Mouse (Mus musculus) retina, postnatal 1 day (tissue): Measurements from ENCODE around the gene Pmvk.

ENCODE experiments used
- DNase-seq: peaks from one replicate; pipeline ENCODE4 v3.0.0-alpha.2; 2012

Gene Pmvk

DNA sequence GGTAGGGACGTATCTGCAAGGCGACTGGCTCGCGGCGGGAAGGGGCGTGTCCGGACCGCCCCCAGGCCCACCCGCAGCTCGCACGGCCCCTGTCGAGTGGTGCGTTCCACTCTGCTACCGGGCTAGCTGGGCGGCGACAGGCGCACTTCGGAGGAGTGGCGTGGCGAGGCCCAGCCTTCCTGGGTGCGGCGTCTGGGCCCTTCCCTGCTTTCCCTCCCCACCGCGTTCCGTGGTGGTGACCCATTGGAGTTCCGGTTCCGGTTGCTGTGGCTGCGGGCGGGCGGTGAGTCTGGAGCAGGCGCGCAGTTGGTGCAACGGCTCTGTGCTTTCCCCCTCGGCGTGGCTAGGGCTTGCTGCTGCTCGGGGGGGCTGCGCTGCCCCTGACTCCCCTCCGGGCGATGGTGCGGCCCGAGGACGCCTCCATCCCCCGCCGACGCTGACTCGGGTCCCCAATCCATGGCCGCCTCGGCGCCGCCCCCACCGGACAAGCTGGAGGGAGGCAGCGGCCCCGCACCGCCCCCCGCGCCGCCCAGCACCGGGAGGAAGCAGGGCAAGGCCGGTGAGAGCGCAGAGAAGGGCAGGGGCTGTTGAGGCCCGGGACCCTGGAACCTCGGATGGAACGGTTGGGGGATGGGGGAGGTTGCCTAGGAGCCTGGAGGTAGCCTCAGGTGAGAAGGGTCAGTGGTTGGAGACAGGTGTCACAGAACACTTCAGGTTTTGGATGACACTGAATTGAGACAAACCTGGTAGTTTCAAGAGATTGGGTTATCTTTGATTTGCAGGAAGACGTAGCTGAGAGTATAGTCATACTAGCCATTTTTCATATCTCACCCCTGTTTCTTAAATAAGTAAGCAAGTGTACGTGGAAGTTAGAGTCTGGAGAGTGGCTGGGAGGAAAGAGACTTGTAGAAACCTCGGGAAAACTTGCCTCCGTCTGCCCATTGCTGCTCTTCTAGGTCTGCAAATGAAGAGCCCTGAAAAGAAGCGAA, 23.9 kb upstream of the Pmvk start, which contains the start of gene Pygo2:
Gene Pygo2 (plus strand): TSS at position 44 of the 989 bp plus-strand sequence.
- peak; percentile 97 for DNase-seq

- DNase-seq = no peak
These were observed 21.7 kb upstream of the Pmvk start for GRCm38 (mm10) chr3:89432606-89433005.

GRCm38 (mm10) chr3:89434532-89434931, 19.8 kb upstream of the Pmvk start:
- DNase-seq = no peak

GRCm38 (mm10) chr3:89435041-89435440, 19.3 kb upstream of the Pmvk start:
- peak; percentile 58 for DNase-seq

DNA sequence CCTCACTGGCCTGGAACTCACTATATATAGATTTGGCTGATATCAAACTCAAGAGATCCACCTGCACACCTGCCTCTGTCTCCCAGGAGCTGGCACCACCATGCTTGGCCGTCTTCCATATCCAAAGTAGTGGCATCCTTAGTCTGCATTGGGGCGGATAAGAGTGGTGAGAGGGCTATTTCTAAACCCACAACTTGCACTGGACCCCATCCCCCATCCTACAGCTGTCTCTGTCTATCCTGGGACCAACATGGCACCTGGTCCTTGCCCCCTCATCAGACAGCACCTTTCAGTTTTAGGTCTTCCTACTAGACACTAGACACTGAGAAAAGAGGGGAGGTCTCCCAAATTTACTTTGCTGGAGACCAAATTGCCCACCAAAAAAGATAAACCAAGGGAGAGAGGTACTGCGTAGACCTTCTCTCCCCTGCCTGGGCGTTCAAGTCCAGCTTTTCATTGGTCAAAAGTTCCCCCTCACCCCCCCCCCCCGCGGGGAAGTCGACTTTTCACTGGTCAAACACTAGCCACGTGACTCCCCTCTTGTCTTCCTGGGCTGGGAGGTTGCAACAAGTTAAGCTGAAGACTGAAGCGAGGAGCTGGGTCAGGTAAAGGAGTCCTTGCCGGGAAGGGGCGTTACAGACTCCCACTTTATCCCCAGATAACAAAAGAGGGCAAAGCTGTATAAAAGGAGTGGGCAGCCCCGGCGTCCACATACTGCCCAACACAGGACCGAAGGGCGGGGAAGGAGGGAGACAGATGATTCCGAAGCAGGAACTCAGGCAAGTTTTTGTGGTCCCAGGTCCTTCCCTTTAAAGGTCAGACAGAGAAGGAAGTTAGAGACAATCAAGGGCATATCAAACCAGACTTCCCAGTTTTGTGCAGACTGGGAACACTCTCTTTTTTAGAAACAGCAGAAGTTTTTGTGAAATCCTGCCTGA, 17.9 kb upstream of the Pmvk start, which contains the start of gene Pbxip1:
Gene Pbxip1 (plus strand): TSS at position 531 of the 938 bp plus-strand sequence.
- peak; percentile 92 for DNase-seq

DNA sequence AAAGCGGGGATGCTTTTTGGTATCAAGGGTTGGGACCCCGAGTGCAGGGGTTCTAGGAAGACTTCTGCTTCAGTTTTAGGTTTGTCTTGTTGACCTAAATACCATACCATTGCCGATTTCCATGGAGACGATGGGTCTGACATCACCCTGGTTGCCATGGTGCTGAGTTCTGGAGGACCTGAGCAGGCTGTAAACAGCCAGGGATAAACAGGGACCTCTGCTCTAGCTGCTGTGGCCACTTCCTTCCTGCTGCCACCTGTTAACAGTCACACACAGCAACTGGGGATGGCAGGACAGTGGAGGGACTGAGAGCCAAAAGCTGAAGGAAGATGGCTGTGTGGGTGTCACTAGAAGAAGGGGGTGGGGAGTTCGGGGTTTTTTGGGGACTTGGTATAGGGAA, 17.1 kb upstream of the Pmvk start:
- peak; percentile 83 for DNase-seq

DNA sequence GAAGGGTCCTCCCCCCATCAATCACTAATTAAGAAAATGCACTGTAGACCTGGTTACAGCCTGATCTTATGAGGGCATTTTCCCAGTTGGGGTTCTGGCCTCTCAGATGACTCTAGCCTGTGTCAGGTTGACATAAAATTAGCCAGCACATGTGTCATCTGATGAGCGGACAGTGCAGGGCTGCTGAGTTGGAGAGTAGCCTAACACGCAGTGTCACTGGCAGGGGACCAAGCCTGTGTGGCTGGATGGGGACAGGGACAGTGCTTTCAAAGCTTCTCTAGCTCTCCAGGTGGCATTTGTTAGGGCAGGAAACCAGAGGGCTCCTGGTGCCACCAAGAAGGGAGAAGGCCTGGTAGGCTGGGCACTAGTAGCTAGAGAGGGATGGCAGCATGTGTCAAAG, 13.7 kb upstream of the Pmvk start:
- no peak for DNase-seq

GRCm38 (mm10) chr3:89448720-89449537, 5.4 kb upstream of the Pmvk start:
- DNase-seq = peak; percentile 55

GRCm38 (mm10) chr3:89449541-89449940, 4.8 kb upstream of the Pmvk start:
- peak; percentile 86 for DNase-seq

GRCm38 (mm10) chr3:89451916-89452315, 2.4 kb upstream of the Pmvk start:
- DNase-seq = no peak

- no peak for DNase-seq
These were observed 1.5 kb downstream of the Pmvk start for GRCm38 (mm10) chr3:89455786-89456285.

- peak; percentile 80 for DNase-seq
These were observed 2.7 kb downstream of the Pmvk start for GRCm38 (mm10) chr3:89456726-89457665.

GRCm38 (mm10) chr3:89458372-89458964, 4.1 kb downstream of the Pmvk start:
- no peak for DNase-seq

DNA sequence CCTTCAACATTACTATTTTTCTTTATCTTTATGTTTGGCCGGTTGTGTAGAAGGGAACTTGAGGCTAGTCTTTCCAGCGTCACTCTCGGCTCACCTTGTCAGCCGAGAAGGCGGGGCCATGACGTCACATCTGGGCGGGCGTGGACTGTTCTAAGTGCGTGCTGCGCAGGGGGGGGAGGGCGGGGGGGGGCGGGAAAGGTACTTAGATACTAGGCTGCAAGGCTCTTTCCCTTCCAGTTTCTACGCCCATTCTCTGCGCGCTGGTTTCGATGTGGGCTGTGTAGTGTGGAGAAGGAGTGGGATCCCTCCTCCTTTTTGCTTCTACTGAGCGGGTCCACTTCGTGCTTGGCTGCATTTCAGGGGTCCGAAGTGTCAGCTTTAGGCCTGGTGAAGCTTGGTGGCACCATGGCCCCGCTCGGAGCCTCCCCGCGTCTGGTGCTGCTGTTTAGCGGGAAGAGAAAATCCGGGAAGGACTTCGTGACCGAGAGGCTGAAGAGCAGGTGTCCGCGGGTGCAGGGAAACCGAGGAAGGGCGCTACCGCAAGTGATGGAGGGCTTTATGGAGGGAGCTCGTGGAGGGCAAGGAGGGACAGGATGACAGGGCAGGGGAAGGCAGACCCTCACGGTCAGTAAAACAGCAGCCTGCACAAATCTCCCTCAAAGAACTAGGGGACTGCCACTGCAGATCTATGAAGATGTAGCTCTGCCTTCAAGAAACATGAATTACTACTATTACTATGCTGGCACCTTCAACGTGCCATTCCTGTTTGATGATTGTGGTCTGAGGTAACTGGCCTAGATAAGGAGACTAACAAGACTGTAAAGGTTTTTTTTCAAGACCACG, 4.8 kb downstream of the Pmvk start:
- peak; percentile 92 for DNase-seq

GRCm38 (mm10) chr3:89468268-89468667, 13.9 kb downstream of the Pmvk start:
- DNase-seq = no peak

- DNase-seq = no peak
These were observed 17.9 kb downstream of the Pmvk start for GRCm38 (mm10) chr3:89472280-89472679.

- DNase-seq = no peak
These were observed 19.5 kb downstream of the Pmvk start for GRCm38 (mm10) chr3:89473838-89474237.

DNA sequence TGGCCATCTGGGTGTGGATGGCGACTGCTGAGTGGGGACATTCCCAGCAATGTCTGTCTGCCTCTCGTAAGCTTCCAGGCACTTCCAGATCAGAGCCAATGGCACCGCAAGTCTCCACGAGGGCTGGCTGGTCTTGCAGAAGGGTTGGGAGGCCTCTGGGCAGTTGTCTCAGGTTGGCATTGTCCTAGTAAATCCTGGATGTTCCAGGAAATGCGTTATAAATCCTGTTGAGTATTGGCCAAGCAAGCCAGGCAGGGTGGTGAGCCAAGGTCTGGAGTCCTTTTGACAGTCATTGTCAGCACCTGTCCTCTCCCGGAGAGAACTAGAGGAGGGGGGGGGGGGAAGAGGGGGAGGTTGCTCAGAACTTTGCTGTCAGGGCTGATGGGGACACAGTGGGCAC, 24.7 kb downstream of the Pmvk start:
- DNase-seq = no peak

- peak; percentile 63 for DNase-seq
These were observed 27.1 kb downstream of the Pmvk start for GRCm38 (mm10) chr3:89481488-89481887.
